Mouse (Mus musculus) adrenal gland, adult 2 months (tissue): ENCODE measurements around the gene Fgd1. TPM values are rescaled to one million over a fixed set of nuclear protein-coding genes. Genes with fewer than 3 reads are reported as not detected.
A peak's percentile ranks its signal among the peaks of the same experiment; 100 is the strongest.

Experiments
- DNase-seq: peaks from one replicate; pipeline ENCODE4 v3.0.0; 2021
- long read RNA-seq: library from polyadenylated mRNA; stranded (forward); transcript quantifications from one replicate; pipeline ENCODE4 v2.0.0, GENCODE M21; 2021
- polyA plus RNA-seq: library from polyadenylated mRNA; depleted of rRNA; stranded (reverse); fragments of >200 nt; gene quantifications from 2 replicates; pipeline ENCODE4 v1.2.3, GENCODE M21; 2012; rRNA removed
- total RNA-seq, 2 experiments: library from RNA; stranded (reverse); gene quantifications; 2 replicates each; pipeline ENCODE4 v1.2.3; 2021

Gene Fgd1
- total RNA-seq (10 to 100 TPM; 11.8 to 24.2 TPM), polyA plus RNA-seq (19.6 and 22.2 TPM in 2 replicates)
- long read RNA-seq, full-length matches to known transcripts: 9 of 19 reads
- long read RNA-seq, partial matches to known transcripts: 3 of 19 reads
- long read RNA-seq, other reads (novel, unspliced or antisense): 7 of 19 reads

DNA sequence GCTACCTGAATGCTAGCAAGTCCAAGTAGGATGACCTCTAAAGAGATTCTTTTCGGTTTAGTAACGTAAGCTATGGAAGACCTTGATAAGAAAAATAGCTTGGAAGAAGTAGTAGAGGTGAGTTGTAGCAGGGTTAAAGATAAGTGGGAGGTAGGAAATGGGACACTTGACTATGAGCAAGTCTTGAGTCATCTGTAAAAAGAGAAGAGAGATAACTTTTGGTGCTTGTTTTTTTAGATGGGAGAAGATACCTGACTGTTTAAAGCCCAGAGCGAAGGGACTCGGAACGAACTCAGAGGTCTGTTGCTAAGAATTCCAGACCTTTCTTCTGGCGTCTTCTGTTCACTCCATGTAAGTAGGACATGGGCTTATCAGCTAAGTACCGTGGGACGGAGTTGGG lies at the start of gene Fgd1:
Gene Fgd1, plus strand, starts transcription at position 301 of the 400 bp plus-strand sequence.
- DNase-seq: no peak

DNA sequence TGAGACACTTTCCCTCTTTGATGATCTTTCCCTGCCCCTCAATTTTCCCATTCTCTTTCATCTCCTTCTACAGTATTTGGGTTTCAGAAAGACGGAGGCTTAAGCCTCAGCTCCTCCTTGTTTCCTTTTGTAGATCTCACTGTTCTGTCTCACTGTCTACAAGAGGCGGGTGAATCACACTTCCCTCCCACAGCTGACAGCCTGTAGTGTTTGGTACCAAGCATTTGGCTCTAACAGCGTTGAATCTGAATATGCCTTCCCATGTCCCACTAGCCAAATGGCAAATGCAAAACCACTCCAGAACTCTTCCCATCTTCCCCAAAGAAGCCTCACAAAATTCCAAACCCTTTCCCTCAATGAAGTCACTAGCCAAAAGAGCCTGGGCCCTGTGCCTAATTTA lies 49.2 kb upstream of the Fgd1 start:
- no peak for DNase-seq

DNA sequence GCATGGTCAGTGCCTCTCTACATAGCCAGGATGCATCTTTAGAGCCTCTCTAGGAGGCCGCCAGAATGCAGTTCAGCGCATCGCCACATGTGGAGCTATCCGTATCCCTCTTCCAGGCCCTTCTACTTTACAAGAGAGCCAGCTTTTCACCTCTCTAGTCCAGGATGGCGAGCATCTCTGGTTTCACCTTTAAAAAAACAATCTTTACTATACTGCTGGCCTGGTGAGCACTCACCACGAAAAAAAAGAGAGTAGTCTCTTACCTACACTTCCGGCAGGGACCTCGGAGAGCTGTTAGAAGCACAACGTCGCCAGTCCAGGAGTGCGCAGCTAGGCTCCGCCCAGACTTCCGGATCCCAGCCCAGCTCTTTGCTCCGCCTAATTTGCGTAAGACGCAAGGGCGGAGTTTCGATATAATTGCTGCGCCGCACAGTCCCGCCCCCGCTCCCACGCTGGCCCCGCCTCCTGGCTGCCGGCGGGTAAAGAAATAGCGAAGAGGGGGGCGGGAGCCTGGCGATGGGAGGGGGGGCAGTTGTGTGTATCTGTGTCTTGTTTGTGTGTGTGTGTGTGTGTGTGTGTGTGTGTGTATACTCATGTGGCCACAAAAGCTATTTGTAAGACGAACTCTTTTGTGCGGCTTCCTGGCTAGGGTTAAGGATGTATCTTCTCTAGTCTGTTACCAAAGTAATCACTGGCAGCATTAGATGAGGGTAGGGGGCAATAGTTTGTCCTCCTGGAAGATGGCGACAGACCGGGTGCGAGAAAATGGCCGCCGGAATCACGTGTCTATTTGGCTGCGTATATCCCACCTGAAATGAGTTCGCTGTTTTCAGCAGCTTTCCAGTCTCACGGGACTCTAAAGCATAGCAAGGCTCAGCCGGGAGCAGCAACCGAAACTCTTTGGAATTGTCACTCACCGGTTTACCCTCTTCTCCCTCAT lies 28.7 kb upstream of the Fgd1 start, which contains the start of gene Gnl3l:
Gene Gnl3l, minus strand, starts transcription at position 385 of the 940 bp plus-strand sequence.
- DNase-seq: peak; percentile 93

DNA sequence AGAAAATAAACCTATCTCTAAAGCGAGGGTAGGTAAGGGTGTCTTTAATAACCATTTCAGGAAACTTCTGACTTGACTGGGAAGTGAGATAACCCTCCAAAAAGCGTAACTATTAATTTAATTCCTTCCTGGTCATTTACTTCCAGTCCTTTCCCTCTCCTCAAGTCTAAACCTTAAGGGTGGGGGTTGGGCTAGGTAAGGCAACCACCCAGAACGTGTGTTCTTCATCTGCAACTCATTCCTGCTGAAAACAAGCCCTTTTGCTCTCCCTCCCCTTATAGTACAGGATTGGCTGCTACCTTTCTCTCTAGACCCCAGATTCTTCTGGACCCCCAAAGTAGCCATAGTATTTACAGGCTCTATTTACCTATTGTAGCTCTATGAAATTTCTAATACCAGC lies 28.1 kb upstream of the Fgd1 start:
- DNase-seq: peak; percentile 2

DNA sequence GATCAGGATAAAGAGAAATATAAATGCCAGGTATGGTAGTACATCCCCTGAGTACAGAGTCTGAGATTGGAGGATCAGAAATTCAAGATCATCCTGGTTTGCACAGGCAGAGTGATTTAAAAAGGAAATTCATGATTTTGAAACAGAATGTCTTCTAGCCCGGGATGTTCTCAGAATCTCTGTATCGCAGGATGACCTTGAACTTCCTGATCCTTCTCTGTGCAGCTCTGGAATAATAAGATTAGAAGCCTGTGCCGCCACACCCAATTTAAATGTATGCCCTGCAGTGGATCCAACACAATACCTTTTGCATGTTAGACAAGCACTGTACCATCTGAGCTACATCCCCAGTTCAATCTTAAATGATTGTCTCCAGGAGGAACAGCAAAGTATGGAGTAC lies 27.2 kb upstream of the Fgd1 start:
- no peak for DNase-seq

DNA sequence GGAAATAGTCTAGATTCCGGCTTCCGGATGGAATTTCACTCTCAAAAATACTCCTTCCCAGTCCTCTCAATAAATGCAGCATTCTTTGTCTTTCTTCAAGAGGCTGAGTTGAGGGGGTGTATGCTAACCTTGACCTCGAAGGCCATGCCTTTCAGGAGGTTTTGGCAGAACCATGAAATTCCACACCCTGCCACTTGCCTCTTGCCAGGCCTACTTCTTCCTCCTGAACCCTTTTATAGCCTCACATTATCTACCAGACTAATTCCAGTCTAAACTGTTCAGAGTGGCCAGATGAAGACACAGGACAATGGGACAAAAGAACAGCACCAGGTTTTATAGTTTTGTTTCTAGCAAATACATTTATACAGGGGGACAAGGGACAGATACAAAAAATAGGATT lies 14.6 kb upstream of the Fgd1 start:
- no peak for DNase-seq

DNA sequence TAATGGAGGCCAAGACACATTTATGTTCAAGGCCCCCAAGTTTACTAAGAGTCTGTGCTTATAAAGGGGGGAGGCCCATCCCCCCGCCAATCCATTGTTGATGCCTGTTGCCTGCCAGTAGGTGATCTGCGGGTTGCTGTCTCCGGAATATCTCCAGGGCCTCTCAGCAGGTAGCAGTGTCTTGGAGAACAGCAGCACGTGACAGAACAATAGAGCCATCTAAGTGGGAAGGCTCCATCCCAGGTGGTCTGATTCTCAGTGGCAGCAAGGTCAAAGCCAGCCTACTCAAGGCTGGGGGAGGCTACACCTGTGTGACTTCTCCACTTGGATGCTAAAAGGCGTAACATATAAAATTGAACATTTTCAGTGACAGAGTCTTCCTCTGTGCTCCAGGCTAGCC lies 4.7 kb upstream of the Fgd1 start:
- DNase-seq: no peak

DNA sequence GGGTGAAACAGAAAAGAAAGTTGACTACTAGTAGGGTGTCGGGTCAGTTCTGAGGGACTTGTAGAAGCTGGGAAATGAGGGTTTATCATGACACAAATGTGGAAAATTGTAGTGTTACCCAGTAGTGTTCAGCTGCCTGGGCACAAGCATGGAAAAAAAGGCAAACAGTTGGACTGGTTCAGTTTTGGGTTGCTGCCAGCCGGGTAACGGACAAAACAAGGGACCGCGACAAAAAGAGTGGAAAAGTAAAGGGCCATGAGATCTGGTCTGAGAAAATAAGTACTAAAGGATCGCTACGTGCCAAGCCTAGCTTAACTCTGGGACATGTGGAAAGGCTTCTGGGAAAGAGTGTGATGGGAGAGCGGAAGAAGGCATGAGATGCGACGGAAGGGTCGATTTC lies 371 bp downstream of the Fgd1 start:
- DNase-seq: no peak

DNA sequence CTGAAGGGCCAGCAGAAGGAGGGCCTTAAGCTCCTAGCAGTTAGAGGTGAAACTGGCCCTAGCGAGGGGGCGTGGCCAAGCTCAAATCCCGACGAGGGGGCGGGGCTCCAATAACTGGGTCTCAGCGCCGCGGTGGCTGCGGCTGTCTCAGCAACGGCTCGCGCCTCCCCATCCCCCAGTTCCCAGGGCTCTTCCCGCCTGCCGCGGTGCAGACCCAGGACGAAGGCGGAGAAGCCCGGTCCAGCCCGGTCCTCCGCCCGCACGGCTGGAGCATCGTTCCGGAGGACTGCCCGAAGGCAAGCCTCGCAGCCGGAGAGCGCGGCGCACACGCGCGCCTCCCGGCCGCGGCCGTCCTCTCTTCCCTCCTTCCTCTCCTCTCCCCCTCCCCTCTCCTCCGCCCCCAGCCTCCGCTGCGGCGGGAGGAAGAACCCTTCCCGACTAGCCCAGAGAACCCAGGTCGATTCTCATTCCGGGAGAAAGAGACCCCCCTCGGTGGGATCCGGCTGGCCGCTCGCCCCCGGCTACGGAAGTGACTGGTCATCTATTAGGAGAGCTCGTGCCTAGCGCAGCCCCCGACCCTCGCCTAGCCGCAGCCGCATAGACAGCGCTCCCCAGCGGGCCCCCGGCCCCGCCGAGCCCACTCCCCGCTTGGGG lies 954 bp downstream of the Fgd1 start:
- DNase-seq: peak; percentile 92

DNA sequence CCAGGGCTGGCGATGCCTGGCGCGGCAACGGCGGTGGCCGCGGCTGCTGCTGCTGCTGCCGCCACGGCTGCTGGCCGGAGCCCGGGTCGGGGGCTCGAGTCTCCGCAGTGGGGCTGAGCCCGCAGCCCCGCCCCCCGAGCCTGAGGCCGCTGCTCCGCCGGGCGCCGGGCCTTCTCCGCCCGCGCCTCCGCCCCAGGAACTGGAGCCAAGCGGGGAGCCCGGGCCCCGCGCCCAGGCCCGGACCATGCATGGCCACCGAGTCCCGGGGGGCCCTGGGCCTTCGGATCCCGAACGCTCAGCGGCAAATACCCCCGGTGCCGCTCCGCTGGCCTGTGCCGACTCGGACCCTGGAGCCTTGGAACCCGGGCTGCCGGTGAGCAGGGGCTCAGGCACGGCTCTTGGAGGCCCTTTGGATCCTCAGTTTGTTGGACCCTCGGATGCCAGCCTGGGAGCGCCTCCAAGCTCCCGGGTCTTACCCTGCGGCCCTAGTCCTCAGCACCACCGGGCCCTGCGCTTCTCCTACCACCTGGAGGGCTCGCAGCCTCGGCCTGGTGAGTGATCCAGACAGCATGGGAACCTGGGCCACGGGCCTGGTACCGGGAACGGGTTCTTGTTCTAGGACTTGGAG lies 1.6 kb downstream of the Fgd1 start:
- DNase-seq: peak; percentile 65

DNA sequence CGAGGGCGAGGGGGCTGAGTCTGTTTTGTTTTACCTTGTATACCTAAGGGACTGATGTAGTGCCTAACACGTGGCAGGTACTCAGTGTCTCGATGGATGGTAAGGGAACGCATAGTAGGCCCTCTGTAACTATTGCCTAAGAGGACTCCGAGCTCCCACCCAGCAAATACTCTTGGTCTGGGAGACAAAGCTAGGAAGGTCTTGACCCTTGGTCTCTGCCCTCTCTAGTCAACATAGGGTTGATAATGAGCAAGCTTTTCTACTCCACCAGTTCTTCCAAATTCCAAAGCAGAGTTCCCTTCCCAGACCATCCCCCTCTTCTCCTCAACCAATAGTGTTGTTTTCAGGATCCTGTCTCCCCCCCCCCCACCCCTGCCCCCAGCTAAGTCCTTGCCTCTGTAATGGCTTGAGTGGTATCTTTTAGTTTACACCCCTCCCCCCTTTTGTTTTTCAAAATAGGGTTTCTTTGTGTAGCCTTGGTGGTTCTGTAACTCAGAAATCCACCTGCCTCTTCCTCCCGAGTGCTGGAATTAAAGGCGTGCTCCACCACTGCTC lies 3.8 kb downstream of the Fgd1 start:
- no peak for DNase-seq

DNA sequence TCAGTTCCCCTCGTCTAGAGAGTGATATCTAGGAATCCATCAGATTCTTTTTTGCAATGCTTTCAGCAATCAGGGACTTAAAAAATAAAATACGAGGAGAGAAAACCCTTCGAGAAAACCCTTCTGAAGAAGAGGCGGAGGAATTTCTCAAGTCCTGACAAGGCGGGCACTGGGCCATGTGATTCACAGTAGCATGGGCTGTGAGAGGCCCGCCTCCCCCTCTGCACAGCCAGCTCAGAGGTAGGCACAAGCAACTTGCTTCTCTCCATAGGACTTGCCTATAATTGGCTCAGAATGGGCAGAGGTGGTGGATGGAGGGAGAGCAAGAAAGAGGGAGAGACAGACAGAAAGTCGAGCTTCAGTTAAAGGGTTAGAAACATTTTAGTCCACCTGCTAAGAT lies 4.4 kb downstream of the Fgd1 start:
- peak; percentile 68 for DNase-seq

DNA sequence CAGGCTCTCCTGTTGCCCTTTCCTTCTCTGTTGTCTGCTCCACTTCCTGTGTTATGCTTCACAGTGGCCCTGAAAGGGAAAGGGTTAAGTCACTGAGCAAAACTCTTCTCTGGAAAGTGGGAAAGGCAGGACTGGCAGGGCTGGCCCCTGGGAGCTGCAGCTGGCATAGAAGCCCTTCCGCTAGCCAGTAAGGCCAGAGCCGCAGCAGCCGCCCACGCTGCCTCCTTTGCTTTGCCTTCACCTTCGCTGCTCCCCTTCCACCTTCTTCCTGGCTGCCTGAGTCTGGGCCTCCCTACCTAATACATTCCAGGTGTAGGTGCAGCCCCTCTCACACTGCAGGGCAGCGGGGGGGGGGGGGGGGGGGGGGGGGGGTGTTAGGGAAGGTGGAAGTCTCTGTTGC lies 8.5 kb downstream of the Fgd1 start:
- DNase-seq: no peak

DNA sequence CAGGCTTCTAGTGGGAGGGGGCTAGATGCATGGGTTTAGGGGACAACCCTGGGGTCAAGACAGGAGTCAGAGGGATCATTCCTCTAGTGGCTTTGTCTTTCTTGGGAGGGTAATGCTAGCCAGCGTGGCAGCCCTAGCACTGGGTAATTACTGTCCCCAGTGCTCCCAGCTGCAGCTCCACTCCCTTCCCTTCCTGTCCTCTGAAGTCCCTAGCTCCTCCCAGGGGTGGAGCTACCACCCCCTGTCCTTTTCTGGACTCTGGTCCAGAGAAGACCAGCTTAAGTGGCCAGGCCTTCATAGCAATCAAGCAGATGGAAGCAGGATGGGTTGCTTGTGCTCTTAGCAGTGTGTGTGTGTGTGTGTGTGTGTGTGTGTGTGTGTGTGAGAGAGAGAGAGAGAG lies 9.6 kb downstream of the Fgd1 start:
- DNase-seq: peak; percentile 30

DNA sequence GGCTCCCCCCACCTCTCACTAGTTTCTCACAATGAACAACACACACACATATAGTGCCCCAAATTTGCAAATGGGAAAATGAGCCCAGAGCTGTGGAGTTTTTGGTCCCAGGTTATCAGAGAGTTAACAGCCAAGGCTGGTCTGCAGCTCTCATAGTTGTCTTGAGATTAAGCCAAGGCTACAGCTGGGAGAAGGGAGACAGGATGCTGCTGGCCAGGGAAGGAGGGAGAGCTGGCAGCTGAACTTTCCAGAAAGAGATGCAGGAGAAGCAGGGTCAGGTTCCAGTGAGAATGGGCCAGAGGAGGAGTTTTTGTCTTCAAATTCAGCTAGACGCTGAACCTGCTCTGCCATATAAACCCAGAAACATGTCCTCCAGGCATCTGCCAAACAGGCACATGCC lies 13.4 kb downstream of the Fgd1 start:
- no peak for DNase-seq

DNA sequence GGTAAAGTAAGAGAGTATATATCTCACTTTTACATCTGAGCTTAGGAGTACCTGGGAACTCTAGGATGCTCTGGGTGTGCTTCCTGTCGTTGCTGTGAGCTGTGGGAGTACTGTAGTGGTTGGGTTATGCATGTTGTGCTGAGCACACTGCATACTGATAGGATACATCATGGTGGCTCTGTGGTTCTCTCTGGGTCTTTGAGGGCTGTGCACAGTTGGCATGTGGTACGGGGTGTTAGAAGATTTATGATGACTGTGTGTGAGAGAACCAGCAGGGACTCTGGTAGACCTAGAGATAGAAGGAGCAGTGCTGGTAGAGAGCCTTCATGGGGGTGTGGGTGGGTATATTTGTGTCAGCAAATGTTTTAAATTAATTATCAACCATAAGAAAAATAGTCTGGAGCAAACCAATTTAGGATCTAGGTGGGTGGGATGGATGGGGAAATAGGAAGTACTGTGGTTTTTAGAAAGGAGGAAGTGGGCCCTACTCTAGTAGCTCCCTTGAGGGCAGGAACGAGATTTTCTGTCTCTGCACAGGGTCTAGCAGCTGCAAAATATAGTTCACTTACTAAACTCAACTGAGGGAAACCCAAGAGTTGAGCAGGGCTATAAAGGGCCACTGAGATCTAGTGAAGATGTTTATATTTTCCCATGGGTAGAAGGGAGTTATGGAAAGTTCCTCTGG lies 15.8 kb downstream of the Fgd1 start:
- DNase-seq: no peak

DNA sequence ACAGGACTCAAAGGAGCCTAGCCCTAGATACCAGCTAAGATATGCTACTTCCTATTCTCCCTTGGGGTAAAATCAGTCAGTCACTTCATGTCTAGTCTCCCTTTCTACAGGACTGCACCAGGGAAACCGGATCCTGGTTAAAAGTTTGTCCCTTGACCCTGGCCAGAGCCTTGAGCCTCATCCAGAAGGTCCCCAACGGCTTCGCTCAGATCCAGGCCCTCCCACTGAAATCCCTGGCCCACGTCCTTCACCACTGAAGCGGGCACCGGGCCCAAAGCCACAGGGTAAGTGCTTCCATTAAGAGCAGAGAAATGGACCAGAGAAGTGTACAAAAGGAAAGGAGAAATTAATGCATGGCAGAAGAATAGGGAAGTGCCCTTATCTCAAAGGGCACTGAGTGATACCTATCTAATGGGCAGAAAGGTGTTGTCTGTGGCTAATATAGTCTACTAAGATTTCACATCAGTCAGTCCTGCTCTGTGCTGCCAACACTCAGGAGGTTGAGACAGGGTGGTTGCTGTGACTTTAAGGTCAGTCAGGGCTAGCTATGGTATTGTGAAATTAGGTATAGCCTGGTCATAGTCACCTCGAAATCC lies 20.2 kb downstream of the Fgd1 start:
- peak; percentile 76 for DNase-seq

DNA sequence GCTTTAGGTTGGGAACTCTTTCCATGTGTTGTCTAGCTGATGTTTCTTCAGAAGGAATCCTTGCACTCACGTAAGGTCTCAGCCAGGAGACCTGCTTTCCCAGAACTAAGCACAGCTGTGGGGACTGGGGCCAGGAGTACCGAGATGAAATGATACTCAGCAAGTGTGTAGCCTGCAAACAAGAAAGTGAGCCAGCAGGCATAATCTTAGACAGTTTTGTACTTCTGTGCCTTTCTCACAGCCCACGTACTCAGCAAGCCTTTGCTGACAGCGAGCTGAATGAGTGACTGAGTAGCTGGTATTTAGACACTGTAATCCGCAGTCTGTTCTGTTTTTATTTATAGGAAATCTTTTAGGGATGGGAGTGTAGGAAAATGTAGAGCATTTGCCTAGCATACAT lies 21.9 kb downstream of the Fgd1 start:
- DNase-seq: no peak

DNA sequence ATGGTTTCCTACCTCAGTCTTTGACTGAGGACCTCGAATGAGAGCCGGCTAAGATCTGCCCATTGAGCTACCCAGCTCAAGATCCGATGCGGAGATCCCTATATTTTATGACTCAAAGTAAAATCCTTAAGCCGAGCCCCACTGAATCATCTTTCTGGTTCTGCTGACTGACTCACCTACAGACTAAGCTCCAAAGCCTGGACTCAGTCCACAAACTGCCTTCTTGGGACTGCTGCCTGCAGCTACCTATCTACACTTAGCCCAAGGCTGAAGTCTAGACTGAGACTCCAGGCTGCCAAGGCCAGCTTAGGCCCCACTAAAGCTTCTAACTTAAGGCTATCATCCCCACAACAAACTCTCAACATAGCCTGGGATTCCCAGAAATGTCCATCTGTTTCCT lies 30.1 kb downstream of the Fgd1 start:
- DNase-seq: peak; percentile 36

DNA sequence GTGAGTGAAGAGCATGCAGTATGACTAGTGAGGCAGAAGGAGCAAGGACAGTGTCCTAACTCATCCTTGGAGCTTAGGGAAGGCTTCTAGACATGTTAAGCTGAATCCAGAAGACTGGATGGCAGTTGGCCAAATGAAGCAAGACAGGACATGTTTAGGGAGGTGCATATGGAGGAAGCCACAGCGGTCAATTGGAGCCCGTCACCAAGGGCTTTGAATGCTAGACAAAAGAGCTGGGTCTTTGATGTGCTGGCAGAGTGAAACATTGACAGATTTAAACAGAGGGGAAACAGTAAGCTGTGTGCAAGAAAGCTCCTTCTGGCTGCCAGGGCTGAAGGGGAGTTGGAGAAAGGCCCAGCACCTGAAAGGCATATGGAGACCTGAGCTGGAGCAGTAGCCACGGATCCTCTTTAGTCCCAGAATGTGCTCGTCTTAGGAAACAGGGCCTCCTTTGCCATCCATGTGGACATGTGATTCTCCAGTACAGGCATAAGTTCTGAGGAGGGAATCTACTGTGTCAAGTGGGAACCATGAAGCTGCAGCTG lies 31.1 kb downstream of the Fgd1 start:
- no peak for DNase-seq

DNA sequence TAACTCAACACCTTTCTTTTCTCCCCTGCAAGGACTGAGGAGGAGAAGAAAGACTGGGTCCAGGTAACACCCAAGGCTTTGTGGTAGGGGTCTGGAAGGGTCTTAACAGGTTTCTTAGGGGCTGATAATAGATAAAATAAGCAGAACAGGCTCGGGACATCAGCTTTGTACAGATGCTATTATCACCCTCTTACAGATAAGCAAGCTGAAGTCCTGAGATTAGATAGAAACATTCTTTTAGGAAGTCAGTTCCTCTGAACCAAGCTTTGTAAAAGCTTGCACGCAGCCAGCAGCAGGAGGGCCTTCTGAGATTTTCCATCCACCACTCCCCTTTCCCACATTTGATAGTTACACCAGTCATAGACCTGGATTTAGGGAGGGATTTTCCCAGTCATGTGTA lies 39.6 kb downstream of the Fgd1 start:
- DNase-seq: no peak
